Mouse (Mus musculus): ENCODE measurements around the gene Carmil1.
A peak's percentile ranks its signal among the peaks of the same experiment; 100 is the strongest.

The Carmil1 gene

DNA sequence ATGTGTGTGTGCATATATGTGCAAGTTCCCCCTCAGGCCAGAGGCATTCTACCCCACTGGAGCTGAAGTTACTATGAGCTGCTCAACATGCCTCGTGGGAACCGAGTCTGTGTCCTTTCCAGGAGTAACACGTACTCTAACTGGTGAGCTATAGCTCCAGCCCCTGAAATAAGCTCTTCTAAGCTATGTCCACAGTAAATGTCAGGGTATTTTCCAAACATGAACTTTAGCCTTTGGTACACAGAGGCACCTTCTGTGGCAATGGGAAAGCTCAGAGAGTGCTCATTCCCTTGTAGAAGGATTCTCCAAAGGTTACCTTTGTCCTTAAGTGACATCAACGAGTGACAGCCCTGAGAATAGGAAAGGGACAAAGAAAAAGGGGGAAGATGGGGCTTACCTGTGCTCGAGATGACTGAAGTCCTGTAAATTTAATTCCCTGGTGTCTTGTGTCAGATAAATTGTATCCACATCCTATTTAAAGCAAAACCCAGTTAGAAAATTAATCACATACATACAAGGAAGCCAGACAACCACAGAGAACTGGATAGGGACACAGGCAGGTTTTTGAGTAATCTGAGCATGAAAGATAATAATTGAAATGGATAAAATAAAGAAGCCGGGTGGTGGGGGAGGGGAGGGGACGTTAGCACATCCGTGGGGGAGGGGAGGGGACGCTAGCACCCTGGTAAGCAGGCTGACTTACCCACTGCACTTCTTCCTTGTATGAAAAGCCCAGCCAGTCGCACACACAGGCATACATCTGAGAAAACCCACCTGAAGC, 126.1 kb downstream of the Carmil1 start:
- no peak for DNase-seq (ENCODE audit: low read depth in 1 of 2, low spot score in 2 of 2)

DNA sequence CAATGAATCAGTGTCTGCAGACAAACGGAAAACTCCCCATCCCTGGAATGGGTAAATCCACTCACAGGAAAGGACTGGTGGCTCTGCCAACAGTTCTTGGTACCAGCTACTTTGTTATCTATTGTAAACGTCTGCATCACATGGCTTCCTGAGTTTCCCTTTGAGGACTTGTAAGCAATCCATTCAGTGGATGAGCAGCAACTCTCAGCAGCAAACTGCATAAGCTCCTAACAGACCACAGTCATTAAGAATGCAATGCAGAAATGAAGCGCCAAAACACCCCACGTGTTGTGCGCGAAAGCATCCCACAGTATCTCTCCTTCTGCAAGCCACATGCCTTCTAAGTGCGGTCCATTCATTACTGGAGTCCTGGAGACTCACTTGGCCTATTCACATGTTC, 128.0 kb downstream of the Carmil1 start:
- DNase-seq (ENCODE audit: low read depth in 1 of 2, low spot score in 2 of 2) = no peak

DNA sequence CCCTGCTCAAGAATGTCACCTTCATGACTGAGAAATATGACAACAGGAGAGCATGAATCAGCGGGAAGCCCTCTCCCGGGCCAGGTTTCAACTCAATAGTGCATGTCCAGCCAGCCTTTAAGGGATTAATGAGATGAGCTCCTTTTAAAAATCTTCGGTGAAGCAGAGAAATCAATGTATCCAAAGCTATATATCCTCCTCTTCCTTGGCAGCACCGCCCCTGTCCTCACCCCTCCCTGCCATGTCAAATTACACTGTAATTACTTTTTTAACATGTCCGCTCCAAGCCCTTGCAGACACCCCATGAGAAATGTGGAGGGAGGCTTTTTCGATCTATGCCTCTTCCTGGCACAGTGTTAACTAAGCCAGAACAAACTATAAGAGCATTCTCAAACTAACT, 129.3 kb downstream of the Carmil1 start:
- DNase-seq (ENCODE audit: low read depth in 1 of 2, low spot score in 2 of 2) = no peak

DNA sequence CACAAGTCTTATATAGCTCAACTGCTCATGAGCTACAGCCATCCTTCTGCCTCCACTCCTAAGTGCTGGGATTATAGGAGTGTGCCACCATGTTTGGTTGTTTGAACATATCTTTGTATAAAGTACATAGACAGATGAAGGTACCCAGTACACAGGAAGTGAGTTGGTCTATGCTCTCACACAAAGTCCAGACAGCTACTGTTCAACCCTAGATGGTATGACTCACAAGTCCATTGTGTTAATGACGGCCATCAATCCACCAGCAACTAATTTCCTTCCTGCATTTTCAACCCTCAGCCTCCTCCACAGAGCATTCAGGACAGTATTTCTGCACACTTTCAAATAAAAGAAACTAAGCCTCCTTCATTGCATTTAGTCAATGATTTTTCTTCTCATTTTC, 132.0 kb downstream of the Carmil1 start:
- DNase-seq (ENCODE audit: low read depth in 1 of 2, low spot score in 2 of 2) = no peak

DNA sequence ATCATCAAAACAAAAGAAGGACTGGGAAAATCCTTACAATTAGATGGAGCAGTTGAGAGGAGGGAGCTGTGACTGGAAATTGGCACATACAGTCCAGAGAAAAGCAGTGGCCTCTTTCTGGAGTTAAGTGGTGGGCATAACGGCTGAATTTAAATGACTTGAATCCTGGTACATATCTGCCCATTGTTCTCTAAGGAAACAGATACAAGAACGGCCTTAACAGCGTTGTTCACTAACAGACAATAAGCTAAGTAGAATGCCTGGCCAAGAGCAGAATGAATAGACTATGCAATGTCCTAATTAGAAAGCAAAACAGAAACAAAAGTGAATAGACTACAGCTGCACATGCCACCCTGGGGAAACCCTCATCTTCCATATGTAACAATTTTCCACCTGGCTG, 133.6 kb downstream of the Carmil1 start:
- no peak for DNase-seq (ENCODE audit: low read depth in 1 of 2, low spot score in 2 of 2)

DNA sequence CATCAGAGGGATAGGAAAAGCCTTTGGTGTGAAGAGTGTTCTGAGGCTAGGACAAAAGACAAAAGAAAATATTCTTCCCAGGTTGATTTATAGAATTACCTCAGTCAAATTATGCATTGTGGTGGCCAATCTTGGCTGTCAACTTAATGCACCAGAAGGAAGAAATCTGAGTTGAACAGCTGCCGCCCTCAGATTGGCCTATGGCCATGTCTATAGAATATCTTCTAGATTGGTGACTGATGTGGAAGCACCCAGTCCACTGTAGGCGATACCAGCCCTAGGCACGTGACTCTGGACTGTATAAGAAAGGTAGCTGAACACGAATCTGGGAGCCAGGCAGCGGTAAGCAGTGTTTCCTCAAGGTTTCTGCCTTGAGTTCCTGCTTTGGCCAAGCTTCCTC, 134.1 kb downstream of the Carmil1 start:
- DNase-seq (ENCODE audit: low read depth in 1 of 2, low spot score in 2 of 2) = no peak

DNA sequence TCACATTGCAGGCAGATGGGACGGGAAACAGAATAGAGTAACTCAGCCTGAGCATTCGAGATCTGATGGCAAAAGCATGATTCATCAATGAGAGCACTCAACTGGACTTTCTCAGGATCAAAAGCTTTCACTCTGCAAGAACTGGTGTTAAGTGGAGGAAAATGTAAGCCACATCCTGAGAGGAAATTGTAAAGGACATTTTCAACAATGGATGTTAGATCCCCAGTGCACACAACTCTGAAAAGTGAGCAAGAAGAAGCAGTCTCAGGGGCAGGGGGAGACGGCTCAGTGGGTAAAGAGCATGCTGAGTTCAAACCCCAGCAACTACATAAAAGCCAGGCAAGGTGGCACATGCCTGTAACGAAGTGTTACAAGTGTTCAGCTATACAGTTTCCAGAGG, 135.7 kb downstream of the Carmil1 start:
- DNase-seq (ENCODE audit: low read depth in 1 of 2, low spot score in 2 of 2) = no peak

DNA sequence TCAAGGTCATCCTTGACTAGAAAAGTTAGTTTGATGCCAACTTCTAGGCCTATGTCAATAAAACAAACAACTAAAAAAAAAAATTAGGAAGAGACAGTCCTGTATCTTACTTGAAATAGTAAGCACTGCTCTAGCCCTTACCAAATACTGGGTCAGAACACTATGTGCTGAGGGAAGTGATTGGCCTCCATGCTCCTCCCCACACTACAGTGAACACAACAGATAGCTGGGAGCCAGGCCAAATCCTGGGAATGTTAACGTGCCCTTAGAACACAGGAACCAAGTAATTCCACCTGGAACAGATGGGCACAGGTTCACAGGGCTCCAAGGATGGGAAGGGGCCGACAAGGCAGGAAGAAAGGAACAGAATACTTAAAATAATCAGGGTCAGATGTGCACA, 136.5 kb downstream of the Carmil1 start:
- DNase-seq (ENCODE audit: low read depth in 1 of 2, low spot score in 2 of 2) = no peak

DNA sequence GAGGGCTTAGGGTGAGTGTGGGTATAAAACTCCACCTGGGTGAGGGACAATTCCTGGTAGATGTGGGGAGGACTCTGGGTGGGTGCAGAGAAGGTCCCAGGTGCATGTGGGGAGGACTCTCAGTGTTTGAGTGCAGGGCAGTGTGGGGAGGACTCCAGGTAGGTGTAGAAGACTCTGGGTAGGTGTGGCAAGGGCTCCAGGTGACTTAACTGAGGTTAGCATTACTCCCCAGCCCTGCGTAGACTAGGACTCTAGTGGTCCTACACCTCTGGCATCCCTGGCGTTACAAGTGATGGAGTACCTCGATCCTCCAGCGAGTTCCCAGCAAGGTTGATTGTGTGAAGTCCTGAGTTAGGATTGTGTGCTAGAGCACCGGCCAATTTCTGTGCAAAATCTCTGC, 143.8 kb downstream of the Carmil1 start:
- DNase-seq (ENCODE audit: low read depth in 1 of 2, low spot score in 2 of 2) = no peak

DNA sequence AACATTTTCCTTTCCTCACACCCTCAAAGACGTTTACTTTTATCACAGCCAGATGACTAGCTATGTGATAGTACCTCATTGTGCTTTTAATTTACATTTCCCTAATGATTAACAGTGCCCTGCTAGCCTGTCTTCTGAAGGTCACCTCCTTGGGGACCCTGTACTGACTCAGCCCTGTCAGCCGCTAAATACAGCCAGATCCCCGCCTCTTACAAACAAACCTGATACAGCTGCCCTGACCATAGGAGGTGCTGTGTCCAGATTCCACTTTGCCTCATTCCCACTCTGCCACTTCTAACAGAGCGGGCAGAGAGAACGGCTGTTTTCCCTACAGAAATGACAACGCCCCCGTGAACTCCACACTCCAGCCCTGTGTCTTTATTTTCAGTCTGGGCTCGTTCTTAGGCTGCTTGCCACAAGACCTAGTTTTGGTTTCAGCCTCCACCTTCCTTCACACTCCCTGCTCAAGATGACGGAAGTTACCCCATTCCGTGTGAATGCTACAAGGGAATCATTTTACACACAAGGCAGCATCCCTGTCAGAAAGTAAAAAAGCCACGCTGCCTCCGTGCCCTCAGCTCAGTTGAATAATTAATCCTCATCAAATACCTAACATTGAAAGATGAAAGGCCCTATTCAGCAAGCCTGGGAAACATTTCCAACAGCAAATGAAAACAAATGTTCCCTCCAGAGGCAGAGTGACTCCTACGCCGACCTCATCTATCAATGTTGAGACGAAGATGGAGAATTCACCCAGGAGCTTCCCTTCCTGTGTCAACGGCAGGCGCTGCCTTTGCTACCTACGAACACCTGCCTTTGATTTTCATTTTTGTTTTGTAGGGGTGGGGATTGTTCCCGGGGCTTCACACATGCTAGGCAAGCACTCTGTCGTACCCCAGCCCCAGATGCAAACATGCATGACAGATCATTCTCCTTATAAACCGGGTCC, 145.0 kb downstream of the Carmil1 start:
- no peak for DNase-seq (ENCODE audit: low read depth in 1 of 2, low spot score in 2 of 2)

DNA sequence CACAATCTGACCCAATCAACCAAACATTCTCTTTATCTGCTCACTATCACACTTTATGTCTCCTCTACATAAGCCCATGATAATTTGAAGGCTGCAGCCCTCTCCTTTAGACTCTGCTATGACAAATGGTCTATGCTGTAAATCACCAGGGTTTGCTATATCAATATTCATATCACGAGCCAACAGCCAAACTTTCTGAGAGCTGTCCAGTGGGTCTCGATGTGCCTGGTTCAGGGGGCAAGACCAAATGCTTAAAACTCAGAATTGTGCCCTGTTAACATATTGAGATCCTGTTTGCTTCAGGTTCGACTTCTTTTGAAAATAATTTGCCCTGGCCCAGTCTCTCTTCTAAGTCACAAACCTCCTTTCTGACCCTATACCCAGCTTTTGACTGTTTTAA, 147.7 kb downstream of the Carmil1 start:
- DNase-seq (ENCODE audit: low read depth in 1 of 2, low spot score in 2 of 2) = no peak

DNA sequence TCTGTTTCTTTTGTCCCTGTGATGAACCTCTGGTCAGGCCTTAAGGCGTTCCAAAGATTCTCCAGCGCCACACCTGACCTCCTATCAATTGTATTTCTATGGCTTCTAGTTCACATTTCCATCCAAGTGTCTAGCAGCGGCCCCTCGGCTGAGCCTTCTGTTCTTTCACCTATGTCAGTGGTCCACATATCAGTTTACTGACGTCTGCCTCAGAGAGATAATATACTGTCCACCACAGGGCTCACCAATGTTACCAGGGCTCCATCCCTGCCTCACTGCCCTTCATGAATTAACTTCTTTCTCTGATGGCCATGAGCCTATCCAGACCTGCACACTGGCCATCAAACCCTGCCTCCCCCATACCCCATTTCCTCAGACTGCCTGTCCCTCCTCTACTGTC, 149.3 kb downstream of the Carmil1 start:
- no peak for DNase-seq (ENCODE audit: low read depth in 1 of 2, low spot score in 2 of 2)

DNA sequence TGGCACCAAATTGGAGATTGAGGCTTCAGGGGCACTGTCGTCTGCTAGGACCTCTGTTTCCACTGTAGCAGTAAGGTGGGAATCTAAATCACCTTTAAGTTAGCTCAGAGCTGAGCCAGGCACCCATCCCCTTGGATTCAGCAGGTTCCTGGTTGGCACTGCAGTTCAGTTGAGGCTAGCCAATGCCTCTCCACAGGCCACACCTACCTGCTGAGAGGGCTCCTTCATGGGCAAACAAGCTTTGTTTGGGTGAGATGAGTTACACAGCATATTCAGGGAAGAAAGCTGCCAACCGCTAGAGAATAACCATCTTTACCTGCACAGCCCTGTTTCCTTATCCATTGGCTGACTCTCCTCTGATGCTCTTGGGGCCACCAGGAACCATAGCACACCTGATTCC, 149.9 kb downstream of the Carmil1 start:
- no peak for DNase-seq (ENCODE audit: low read depth in 1 of 2, low spot score in 2 of 2)

DNA sequence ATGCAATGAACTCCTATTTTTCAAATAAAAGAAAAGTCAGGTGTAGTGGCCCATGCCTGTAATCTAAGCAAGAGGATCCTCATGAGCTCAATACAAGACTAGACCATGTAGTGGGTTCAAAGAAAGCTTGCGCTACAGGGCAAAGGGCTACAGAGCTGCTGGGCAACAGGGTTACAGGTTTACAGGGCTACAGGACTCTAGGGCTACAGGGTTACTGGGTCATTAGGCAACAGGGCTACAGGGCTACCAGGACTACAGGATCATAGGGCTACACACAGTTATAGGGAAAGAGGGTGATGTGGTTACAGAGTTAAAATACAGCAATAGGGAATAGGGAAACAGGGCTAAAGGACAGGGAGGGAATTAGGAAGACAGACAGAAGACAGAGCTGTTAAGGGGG, 151.9 kb downstream of the Carmil1 start:
- no peak for DNase-seq (ENCODE audit: low read depth in 1 of 2, low spot score in 2 of 2)

DNA sequence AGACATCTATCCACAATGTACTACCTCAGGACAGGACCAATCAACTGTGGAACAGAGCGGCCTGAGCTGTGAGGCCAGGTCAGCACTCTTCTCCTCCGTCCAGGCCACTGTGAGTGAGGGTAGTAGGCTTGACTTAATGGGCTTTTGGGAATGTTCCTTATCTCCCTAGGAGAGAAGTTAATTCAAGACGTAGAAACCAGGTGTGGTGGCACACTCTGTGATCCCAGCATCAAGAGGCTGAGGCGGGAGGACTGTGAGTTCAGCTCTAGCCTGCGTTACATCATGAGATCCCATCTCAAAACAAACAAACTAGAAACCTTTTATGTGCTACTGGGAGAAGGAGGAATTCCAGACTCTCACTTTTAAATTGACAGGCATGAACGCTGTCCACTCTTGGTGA, 154.7 kb downstream of the Carmil1 start:
- DNase-seq (ENCODE audit: low read depth in 1 of 2, low spot score in 2 of 2) = no peak

DNA sequence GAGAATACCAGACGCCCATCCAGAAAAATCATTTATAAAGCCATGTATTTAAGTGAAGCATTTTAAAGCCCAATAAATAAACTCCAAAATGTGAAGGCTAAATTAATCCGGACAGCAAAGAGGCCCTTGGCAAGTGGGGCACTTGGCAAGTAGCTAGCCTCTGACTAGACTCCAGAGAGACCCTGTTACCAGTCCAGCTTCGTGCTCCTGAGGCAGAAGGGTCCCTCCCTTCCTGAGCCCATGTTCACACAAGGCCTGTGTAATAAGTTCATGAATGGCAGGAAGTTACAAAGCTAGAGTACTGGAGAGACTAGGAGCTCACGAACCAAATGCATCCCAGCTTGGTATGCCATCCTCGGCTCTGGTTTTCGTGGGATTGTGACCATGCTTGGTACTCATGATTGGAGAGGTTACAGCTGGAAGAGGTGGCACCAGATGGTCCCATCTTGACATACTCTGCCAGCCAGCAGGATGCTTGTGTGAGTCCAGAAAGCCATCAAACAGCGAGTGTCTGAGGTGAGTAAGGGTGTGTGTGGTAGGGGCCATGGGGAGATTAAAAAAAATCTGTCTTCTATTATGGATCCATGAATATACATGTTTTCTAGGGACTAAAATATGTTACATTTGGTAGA, 163.3 kb downstream of the Carmil1 start:
- no peak for DNase-seq (ENCODE audit: low read depth in 1 of 2, low spot score in 2 of 2)

DNA sequence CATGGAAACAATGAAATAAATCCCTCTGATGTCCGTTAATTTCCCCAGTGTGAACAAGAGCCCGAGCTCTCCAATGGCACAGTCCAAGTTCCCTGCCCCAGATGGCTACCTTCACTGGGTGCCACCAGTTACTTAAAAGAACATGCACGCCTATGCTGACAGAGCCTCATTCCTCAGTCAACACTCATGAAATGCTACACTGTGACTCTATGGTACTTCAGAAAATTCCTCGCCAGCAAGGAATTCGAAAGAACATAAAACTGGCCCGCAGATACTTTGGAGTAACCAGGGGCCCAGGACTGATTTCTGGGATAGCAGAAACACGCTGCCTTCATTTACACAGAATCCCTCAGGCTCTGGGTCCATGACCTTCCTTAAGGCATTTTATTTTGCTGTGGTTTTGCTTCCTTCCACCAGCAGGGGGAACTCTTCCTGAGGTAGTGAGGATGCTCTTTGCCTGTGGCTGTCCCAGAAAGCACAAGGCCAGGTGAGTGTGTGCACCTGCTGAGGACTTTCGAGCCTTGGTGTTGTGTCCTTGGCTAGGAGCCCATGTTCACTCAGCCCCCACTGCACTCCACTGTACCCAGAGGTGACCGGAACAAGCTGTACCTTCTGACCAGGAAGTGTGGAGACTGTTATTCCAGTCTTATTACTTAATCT, 167.8 kb downstream of the Carmil1 start:
- peak in 1 of 2 experiments; percentile 3 for DNase-seq (ENCODE audit: low read depth in 1 of 2, low spot score in 2 of 2)

DNA sequence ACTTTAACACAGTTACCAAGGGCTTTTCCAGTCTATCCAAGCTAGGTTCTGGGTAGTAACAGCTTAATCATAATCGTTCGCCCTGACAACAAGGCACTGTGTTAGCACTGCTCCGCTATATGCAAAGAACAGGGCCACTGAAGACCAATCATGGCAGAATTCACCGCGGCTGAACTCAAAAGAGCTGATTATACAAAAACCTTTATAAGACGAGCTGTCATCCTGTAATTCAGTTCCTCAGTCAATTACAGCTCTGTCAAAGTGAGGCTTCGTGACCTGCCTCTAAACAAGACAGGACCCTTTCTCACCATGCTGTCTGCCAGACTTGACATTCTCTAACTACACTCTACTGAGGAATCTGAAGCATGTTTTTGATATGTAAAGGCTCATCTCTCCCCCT, 170.3 kb downstream of the Carmil1 start:
- no peak for DNase-seq (ENCODE audit: low read depth in 1 of 2, low spot score in 2 of 2)

DNA sequence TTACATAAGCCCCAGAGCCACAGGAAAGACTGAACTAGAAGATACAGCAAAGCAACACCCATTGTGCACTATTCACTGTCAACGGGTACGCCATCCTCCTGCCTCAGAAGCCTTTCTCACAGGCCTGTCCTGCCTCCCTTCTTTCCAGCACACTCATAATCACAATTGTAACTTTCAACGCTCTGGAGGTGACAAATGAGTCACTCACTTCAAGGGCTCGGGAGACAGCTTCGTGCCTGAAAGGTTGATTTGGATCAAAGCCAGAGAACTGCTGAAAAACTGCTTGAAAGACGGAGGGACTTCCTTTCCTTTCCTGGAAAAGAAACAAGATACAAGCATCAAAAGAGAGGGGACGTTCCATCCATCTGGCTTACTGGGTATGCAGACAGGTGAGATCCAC, 172.3 kb downstream of the Carmil1 start:
- no peak for DNase-seq (ENCODE audit: low read depth in 1 of 2, low spot score in 2 of 2)

DNA sequence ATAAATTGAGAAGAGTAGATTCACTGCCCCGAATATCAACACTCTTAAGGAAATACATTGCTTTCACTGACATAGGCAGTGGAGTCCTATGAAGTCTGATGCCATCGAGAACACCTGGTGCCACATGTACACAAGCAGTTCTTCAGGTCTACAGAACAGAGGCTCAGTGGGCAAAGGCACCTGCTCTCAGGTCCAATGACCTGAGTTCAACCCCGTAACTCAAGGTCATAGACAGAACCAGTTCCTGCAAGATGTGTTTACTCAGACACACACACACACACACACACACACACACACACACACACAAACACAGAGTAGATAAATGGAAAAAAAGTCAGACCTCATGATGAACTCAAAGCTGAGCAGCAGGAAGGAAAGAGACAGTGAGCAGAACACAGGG, 173.5 kb downstream of the Carmil1 start:
- no peak for DNase-seq (ENCODE audit: low read depth in 1 of 2, low spot score in 2 of 2)

DNA sequence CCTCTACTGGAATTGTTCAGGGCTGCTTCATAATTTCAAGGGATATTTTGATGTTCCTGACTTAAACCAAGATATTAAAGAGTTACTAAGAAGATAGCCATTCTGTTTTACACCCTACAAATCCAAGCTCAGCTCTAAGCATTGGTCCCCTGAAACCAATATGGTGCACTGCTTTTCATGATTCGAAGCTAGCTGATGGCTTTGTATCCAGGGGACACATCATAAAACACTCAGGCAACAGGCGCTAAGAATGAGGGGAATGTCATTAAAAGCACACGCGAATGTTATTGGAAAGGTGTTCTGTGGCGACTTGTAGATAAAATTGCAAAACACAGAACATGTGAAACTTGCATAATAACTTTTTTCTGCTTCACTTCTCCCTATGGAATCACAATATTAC, 174.8 kb downstream of the Carmil1 start:
- no peak for DNase-seq (ENCODE audit: low read depth in 1 of 2, low spot score in 2 of 2)

DNA sequence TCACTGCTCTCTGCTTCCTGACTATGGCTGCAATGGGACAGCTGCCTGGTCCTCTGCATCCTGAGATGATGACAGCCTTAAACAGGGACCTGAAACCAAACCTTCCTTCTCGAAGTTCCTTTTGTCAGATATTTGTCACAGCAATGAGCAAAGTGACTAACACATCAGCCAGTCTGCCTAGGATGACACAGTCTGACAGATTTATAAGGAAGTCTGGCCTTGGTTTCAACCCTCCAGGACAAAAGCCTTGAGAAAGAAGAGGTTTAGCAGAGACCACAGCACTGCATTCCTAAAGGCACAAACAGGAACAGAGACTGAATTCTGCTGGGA, 175.3 kb downstream of the Carmil1 start:
- peak; percentile 6 to 55 for DNase-seq (ENCODE audit: low read depth in 1 of 2, low spot score in 2 of 2)

Measured in monocyte, adult 2 months (primary cell).